Mouse (Mus musculus) cerebellum, postnatal 4 days (tissue): Measurements from ENCODE around the gene Trpm8.

Experiments
- DNase-seq, 2 experiments: peaks; one replicate each; pipeline ENCODE4 v3.0.0; 2022; ENCODE audit warnings: low spot score in 2 of 2, mixed read lengths in 1 of 2

Gene Trpm8

DNA sequence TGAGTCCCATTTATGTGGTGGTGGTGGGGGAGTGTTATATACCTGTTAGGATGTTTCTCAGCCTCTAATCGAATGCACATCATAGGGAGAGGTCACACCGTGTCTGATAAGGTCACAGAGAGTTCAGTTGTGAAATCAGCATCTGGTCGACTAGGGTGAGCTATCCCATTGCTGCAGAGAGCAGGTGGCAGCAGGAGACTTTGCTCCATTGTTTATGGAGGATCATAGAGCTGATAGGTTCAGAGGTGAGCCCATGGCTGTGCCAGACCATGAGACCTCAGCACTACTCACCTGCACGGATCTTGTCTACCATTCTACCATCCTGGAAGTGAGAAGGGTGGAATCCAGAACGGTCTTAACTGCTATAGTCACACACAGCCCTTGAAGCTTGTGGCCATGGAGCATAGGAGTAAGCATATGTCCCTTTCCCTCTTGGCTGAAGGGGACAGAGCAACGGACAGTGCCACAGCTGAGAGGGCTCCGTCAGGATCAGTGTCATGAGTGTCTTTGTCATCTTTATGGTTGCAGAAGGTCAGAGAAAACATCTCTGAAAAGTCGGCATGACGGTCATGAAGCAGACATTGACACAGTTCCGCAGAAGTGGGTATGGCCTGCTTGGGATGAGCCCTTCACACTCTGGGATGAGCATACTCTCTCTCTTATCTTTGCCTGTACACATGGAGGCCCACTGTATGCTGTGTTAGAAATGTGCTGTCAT, 6.9 kb downstream of the Trpm8 start:
- DNase-seq: no peak

DNA sequence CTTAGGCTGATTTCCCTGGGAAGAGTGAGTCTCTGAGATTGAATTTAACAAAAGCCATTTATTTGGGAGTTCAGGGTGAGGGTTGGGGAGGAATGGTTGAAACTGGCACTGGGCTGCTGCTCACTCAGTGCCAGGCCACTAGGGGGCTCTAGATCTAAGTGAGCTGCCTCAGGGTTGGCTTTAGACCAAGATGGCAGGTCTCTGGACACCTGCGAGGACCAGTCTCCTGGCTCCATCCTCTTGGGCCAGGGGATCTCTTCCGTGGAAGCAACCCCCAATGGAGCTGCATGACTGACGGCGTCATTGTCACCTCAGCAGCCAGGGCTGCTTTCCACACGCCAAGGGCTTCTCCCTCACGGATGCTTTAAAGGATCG, 7.5 kb downstream of the Trpm8 start:
- peak; percentile 29 to 52 for DNase-seq

DNA sequence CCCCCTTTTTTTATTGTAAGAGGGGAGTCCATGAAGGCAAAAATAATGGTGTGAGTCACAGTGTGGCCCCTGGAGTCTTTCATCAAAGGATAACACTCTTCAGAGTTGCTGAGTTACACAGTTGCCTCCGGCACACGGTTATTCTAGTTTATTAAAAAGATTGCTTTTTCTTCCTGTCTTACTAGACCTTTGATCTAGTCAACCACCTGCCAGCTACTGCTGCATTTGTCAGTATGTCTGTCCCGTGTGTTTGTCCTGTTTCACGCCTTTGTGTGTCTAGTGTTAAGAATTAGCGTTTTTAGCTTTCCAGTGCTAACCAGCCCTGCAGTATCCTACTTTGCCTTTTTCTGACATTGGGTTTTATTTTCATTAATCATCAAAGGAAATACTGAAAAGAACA, 8.2 kb downstream of the Trpm8 start:
- no peak for DNase-seq

DNA sequence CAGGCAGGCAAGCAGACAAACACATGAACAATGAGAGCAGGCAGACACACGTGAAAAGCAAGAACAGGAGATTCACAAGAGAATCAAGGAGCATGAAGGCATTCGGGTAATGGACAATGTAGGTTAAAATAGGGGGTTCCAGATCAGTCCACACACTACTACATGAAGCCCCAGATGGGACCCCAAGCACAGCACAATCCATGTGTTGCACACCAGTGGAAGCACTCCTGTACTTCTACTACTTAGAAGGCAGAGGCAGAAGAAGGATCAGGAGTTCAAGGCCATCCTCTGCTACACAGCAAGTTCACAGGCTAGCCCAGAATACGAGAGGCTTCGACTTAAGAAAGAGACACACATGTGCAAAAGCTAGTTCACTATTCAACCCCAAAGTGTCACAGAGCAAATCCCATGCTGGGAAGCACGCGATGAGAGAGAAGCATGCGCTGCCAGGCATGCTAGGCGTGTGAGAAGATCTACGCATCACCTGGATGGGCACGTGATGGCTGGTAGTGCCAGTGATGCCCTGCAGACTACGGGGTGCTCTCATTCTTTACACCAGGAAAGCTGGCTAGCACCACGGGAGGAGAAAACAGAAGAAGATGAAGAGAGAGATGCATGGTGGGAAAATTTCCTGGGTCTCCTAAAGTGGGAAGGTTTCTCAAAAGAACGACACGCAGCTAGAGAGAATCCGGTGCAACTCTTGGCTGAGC, 8.8 kb downstream of the Trpm8 start:
- peak in 1 of 2 experiments; percentile 39 for DNase-seq

DNA sequence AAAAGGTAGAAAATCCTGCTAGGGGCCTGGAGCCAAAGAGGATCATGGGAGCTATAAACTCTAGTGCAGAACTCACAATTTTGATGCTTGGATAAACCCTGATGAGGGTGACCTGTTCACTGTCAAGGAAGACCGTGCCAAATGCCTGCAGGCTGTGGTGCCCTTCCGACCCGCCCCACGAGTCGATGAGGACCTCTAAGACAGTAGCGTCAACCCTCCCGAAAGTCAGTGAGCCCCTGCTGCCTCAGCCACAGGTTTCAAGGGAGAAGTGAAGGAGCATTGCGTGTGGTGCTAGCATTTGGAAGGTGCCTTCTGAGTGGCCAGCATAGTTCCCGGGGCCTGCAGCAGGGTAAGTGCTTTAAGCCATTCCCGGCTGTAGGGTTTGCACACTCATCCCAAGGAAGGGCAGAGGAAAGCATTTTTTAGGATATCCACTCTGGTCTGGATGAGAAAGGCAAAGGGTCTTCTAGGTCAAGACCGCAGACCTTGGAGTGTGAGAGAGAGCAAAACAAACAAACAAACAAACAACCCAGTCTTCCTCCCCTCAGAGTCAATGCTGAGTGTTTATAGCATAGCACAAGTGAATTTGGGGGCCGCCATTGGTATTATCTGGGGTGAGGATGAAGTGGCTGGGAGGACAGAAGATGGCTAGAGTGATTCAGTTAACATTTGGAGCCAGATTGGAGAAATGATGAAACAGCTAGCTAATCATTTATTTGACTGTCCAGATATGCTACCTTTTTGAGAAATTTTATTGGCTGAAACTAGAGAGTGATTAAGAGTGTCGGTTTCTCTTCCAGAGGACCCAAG, 9.6 kb downstream of the Trpm8 start:
- peak in 1 of 2 experiments; percentile 24 for DNase-seq

DNA sequence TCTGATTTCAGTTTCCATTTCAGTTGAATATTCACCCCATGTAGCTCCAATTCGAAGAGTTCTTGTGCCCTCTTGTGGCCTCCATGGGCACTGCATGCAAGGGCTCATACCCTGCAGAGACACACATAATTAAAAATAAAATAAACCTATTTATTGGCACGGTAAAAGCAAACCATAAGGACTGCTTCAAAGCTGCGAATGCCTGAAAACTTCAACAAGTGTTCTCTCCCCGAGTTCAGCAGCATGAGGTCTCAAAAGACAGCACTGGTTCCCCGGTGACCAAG, 10.2 kb downstream of the Trpm8 start:
- peak; percentile 48 to 77 for DNase-seq

DNA sequence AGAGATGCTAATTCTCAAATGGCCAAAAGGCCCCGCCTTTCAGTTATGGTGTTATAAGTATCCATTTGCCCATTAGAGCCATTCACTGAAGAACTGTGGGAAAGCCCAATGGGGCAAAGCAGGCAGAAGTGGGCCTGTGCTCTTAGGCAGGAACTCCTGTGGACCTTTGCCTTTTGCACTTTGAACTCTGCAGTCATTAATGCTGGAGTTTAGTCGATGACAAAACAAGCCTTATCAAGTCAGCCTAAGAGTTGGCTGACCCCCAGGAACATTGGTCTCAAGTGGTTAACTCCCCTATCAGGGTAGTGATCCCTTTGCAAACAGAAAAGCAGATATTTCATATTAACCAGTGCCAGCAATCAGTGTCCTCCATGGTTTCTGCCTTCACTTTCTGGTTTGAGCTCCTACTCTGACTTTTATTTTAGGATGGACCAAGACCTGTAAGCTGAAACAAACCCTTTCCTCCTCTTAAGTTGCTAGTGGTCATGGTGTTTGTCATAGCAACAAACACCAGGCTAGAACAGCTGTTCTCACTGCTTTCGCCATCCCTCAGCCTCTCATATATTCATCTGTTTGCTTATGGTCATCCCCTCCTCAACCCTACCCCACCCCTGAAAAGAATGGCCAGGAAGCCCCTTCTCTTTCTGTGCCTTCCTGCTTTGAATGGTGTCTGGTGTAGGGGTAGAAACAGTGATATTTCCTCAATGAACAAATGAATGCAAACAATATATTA, 10.8 kb downstream of the Trpm8 start:
- DNase-seq: no peak

DNA sequence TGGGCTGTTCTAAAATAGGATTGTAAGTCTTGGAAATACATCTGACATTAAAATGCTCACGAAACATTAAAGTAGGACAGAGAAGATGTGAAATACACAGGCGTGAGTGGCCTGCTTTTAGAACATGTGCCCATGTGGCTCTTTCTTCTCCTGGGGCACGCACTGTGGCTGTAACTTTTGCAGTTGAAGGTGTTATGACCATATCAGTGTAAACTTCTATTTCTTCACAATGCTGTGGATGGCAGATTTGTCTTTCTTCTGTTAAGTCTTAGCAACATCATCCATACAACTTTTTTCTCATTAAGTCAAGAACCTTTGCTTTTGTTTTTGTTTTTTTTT, 11.3 kb downstream of the Trpm8 start:
- DNase-seq: no peak

DNA sequence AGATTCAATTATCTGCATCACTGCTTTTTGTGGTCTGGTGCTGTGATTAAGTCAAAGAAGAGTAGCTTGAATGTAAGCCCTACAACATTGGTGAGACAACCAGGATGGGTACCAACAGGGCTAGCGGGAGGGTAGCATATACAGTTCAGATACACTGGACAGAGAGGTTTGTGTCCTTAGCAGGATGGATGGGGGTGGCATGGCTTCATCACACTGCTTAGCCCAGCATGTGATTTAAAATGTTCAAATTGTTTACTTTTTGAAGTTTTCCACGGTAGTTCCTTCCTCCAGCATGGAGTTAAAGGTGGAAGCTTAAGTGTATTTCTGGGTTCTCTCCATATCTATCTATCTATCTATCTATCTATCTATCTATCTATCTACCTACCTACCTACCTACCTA, 11.7 kb downstream of the Trpm8 start:
- no peak for DNase-seq

DNA sequence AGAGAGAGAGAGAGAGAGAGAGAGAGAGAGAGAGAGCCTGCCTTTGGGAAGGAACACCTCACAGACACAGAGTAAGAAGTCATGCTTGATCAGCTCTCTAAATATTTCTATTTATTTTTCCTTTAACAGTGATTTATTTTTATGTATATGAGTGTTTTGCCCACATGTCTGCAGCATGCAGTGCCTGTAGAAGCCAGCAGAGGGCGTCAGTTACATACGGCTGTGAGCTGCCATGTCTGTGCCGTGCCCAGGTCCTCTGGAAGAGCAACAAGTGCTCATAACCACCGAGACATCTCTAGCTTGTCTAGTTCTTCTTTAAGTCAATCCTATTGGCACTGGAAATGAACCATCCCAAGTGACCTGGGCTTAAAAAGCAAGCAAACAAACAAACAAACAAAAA, 12.5 kb downstream of the Trpm8 start:
- peak in 1 of 2 experiments; percentile 45 for DNase-seq

DNA sequence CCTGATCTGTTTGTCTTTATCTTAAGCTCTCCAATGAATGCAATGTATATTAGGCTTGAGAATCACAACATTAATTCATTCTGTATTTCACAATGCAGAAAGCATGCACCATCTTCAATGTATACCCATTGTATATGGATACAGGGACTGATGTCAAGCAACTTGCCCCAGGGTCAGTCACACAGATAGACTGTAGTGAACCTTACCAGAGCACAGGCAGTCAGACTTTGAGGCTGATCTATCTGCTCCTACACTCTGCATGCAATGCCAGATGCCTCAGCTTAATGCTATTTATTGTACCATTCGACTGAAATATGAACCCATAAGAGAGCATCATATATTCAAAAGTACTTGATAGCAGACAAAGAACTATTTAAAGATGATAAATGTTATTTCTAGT, 13.1 kb downstream of the Trpm8 start:
- DNase-seq: no peak

DNA sequence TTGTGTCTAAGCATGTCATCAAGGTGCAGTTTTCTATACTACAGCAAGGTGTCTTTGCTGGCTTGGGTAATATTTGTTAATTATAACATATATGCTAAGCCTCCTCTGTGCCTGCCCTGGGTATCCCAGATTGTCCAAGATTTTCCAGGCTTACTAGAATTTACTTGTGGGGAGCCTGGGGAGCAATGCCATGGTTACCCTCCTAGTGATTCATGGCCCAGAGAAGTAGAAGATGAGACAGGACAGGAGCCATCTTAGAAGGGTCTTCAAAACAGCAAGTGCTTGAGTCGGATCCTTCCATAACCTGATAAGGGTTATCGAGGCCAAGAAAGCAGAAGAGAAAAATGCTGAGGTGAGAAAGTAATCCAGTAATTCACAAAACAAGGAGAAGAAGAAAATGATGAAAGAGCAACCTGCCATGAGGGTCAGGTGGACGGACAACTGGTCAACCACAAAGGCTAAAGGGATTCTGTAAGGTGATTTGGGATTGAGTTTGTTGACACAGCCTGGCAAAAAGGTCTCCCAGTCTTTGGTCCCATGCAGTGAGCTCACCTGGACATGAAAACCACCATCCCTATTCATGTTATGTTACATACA, 14.0 kb downstream of the Trpm8 start:
- no peak for DNase-seq

DNA sequence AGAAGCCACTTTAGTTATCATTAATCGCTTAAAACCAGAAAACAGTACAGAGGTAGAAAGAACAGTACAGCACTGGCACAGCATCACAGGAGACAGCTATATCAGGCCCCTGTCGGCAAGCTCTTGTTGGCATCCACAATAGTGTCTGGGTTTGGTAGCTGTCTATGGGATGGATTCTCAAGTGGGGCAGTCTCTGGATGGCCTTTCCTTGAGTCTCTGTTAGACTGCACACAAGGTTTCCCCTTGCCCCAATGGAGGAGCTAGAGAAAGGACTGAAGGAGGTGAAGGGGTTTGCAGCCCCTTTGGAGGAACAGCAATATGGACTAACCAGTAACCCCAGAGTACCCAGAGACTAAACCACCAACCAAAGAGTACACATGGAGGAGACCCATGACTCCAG, 14.6 kb downstream of the Trpm8 start:
- no peak for DNase-seq

DNA sequence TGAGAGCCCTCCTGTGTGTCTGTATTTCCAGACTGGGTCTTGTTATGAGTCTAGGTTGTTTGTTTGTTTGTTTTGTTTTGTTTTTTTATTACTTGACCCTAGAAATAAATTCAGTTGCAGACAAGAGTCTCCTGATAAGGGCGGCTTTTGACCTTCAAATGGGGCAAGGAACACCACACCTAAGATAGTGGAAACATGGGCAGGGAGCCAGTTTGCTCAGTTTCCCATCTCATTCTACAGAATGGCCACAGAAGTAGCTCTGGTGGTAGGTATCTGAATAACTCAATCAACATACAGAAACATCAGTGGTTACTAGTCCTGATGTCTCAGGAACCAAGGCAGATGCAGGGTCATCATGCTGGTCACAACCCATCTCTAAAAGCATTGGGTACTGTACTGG, 17.2 kb downstream of the Trpm8 start:
- DNase-seq: no peak

DNA sequence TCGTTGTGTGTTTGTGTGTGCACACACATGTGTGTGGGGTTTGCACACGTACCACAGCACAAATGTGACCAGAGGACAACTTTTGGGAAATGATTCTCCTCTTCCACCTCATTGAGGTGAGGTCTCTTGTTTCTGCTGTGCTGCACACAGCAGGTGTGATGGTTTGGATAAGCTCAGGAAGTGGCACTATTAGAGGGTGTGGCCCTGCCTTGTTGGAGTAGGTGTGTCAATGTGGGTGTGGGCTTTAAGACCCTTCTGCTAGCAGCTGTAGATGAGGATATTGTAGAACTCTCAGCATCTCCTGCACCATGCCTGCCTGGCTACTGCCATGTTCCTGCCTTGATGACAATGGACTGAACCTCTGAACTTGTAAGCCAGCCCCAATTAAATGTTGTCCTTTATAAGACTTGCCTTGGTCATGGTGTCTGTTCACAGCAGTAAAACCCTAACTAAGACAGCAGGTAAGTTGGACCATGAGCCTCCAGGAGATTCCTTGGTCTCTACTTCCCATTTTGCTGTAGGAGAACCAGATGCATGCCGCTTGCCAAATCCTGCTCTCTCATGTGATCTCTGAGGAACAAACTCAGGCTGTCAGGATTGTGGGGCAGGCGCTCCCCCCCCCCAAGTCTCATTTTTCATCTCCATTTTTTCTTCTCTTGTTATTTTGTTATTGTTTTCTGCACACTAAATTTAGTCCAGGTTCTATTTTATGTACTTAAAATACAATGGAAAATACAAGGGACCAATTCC, 18.9 kb downstream of the Trpm8 start:
- no peak for DNase-seq

DNA sequence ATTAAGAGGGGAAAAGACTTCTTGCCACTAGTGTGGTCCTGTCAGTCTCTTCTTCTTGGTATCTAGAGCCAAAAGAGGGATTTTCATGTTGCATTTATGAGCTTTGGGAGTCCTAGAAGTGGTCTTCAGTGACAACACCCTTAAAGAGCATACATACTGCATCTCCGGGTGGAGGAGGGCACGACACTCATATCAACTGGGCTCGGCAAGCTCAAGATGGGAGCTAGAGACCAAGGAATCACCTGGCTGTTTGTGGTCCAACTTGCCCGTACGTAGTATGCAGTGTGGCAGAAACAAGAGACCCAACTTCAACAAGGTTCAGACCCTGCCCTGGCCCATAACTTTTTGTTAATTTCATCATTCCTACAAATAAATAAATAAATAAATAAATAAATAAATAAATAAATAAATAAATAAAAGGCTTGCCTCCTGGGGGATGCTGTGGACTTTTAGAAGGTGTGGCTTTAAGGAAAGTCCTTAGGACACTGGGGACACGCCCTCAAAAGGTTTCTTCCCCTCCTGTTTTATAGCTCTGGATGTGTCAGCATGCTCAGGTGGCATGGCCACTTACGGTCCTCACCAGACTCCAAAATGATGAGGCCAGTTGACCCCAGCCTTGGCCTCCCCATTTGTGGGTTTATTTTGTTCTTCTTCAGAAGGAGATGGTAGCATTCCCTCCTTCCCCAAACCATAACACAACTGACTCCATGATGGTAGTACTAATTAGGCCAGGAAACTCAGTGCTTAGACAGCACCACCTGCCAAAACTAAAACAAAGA, 20.2 kb downstream of the Trpm8 start:
- no peak for DNase-seq

DNA sequence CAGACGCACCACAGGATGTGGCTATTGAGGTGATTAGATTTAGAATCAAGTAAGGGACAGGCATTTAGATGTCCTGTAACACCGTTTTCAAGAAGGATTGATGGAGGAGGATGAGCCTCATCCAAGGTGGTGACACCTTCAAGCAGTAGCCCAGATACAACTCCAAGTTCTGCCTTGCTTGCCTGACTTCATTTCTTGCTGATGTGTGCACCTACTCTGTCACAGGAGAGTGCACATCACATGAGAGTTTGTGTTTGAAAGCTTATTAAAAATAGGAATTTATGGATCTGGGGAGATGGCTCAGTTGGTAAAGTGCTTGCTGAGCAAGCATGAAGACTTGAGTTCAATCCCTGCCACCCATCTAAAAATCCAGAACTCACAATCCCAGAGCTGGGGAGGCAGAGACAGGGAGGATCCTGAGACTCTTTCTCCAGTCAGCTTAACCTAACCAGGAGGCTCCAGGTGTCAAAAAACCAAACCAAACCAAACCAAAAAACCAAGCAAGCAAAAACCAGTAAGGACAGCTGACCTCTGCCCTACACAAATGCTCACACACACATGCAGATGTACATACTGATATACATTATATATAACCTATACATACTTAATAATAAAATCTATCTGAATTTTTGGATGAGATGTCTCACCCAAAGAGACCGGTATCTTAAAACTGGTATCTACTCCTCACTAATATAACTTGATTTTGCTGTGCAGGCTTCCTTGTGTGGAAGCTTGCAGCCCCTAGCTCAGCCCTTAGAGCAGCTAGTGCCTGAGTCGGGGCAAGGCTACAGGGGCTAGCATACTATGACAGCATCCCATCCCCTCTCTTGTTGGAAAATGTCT, 21.4 kb downstream of the Trpm8 start:
- DNase-seq: no peak

DNA sequence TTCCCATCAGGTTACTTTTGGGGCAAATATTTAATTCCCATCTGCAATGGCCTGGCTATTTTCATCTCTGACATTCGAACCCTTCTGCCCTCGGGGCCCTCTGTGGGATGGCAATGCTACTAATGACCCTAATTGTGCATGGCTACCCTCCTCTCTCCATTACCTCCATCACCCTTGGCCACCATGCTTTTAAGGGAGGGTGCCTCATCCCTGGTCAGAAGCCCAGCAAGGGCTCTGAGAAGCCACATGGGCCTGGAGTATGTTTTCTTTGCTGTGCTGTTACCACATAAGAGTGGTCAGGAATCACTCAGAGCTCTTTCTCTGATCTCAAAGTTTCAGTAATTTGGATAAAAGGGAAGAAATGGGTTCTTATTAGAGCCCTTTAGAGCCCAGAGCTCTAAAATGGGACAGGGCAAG, 22.1 kb downstream of the Trpm8 start:
- no peak for DNase-seq

DNA sequence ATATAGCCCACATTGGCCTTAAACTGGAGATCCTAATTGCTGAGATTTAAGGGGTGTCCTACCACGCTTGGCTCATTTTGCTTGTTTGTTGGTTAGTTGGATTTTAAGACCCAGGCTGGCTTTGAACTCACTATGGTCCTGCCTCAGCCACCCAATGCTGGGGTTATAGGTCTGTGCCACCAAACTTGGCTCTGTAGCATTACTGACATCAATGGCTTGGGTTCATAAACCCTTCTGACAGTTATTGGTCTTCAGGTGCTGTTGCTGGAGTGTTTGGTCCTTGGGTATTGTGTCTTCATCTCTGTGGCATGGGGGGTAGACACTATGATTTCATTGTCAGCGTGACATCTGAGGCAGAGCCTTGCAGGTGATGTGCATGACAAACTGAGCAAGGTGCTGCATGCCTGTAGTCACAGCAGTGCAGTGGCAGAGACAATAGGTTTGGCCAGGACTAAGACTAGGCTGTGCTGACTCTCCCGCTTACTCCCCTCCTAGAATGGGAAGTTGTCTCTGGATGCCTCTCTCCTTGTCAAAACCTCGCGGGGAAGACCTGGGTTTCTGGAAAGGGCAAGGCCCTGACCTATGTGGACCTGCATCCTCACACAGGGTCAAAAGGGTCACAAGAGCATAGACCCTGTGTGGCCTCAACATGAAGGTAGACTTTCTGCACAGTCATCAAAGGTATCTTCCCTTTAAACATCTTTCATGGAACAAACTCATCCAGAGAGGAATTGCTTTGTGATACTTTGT, 23.0 kb downstream of the Trpm8 start:
- no peak for DNase-seq
